Mouse (Mus musculus) hindbrain, embryonic 12.5 days (tissue): ENCODE results near the gene Eloa. TPM values are rescaled to one million over a fixed set of nuclear protein-coding genes. Genes with fewer than 3 reads are reported as not detected.

Source experiments
- ATAC-seq: fragments of 200-750 bp; cut with Nextera tagmentation; 2 replicates; pipeline ENCODE4 v1.8.0; 2017; ENCODE audit warnings: moderate TSS enrichment; ENCODE audit not compliant: low FRiP score
- H3K27ac ChIP-seq: fragments of 300-500 bp; sonication (generic); 2 replicates; pipeline ENCODE4 v1.5.1; 2016; ENCODE audit warnings: mild to moderate bottlenecking
- H3K27me3 ChIP-seq: fragments of 300-500 bp; sonication (generic); 2 replicates; pipeline ENCODE4 v1.6.1; 2016; ENCODE audit warnings: mild to moderate bottlenecking
- H3K36me3 ChIP-seq: fragments of 300-500 bp; sonication (generic); 2 replicates; pipeline ENCODE4 v1.6.1; 2016; ENCODE audit warnings: mild to moderate bottlenecking
- H3K4me1 ChIP-seq: fragments of 300-500 bp; sonication (generic); 2 replicates; pipeline ENCODE4 v1.6.1; 2016
- H3K4me2 ChIP-seq: fragments of 300-500 bp; sonication (generic); replicated peaks from 2 replicates; pipeline ENCODE4 v1.6.1; 2016; ENCODE audit warnings: mild to moderate bottlenecking
- H3K4me3 ChIP-seq: fragments of 300-500 bp; sonication (generic); 2 replicates; pipeline ENCODE4 v1.5.1; 2016; ENCODE audit warnings: mild to moderate bottlenecking
- H3K9ac ChIP-seq: fragments of 300-500 bp; sonication (generic); 2 replicates; pipeline ENCODE4 v1.6.1; 2016; ENCODE audit warnings: mild to moderate bottlenecking, moderate library complexity
- H3K9me3 ChIP-seq: fragments of 300-500 bp; sonication (generic); replicated peaks from 2 replicates; pipeline ENCODE4 v1.6.1; 2016; ENCODE audit warnings: mild to moderate bottlenecking
- WGBS: fragments of 180-500 bp; shearing (Covaris S2); methylation state at CpG from one replicate; pipeline ENCODE4 v1.1.7; 2016; 5-methylcytosine and 5-hydroxymethylcytosine counted together
- polyA plus RNA-seq: library from polyadenylated mRNA; unstranded; fragments of >200 nt; fragmentation: Nextera tagmentation; extraction: Ambion mirVana; gene quantifications from 2 replicates; pipeline ENCODE4 v1.2.1, GENCODE M21; 2016

Eloa gene
- polyA plus RNA-seq, 1 experiment from 2014 or later, result 36.5 TPM

GRCm38 (mm10) chr4:136027416-136028131, 6.0 kb upstream of the Eloa start:
- no peak for ATAC-seq
- H3K4me3 ChIP-seq, result no peak overlapping the region
- no peak overlapping the region for H3K27ac ChIP-seq
- no peak overlapping the region for H3K4me2 ChIP-seq
- H3K9ac ChIP-seq, result no peak overlapping the region
- no peaks in the 10 kb centered on the region for H3K36me3 ChIP-seq
- peaks cover 11% of the 10 kb centered on the region for H3K4me1 ChIP-seq
- no peaks in the 10 kb centered on the region for H3K9me3 ChIP-seq
- WGBS, result 74% methylated on average over 8 of the region's 8 CpGs
- no peaks in the 10 kb centered on the region for H3K27me3 ChIP-seq

- H3K4me2 ChIP-seq, result no peak overlapping the region
- no peaks in the 10 kb centered on the region for H3K9me3 ChIP-seq
- no peak for ATAC-seq
- H3K4me3 ChIP-seq, result no peak overlapping the region
- H3K27me3 ChIP-seq, result no peaks in the 10 kb centered on the region
- H3K4me1 ChIP-seq, result peaks cover 5% of the 10 kb centered on the region
- WGBS, result 79% methylated on average over 1 of the region's 1 CpGs
- no peaks in the 10 kb centered on the region for H3K36me3 ChIP-seq
- H3K27ac ChIP-seq, result no peak overlapping the region
- no peak overlapping the region for H3K9ac ChIP-seq
Observed at GRCm38 (mm10) chr4:136025350-136025749, 3.8 kb upstream of the Eloa start.

DNA sequence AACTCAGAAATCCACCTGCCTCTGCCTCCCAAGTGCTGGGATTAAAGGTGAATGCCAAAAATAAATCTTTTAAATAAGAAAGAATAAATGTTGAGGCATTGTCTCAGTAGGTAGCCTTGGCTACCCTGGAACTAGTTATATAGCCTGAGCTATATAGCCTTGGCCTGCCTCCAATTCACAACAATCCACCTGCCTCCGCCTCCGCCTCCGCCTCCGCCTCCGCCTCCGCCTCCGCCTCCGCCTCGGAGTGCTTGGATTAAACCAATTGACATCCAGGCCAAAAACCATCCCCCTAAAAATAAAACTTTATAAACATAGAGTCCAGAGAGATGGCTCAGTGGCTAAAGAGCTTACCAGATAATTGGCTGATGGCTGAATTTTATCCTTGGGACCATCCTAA, 1.4 kb upstream of the Eloa start:
- 96% methylated on average over 9 of the region's 9 CpGs for WGBS
- ATAC-seq, result no peak
- Histone ChIP-seq H3K4me2 (no peak overlapping the region), H3K4me1 (peaks cover 11% of the 10 kb centered on the region), H3K9me3 (no peaks in the 10 kb centered on the region), H3K9ac (no peak overlapping the region), H3K27me3 (no peaks in the 10 kb centered on the region), H3K4me3 (no peak overlapping the region), H3K27ac (no peak overlapping the region), H3K36me3 (no peaks in the 10 kb centered on the region)

GRCm38 (mm10) chr4:136020743-136021548, 617 bp downstream of the Eloa start:
- WGBS, result 2% methylated on average over 44 of the region's 62 CpGs
- H3K36me3 ChIP-seq, result no peaks in the 10 kb centered on the region
- peak; percentile 81 for ATAC-seq

GRCm38 (mm10) chr4:136016059-136016602, 5.4 kb downstream of the Eloa start:
- 83% methylated on average over 3 of the region's 3 CpGs for WGBS
- Histone ChIP-seq H3K4me1 (peaks cover 11% of the 10 kb centered on the region), H3K9ac (no peak overlapping the region), H3K4me2 (no peak overlapping the region), H3K9me3 (no peaks in the 10 kb centered on the region), H3K4me3 (no peak overlapping the region), H3K27me3 (no peaks in the 10 kb centered on the region), H3K36me3 (peaks cover 27% of the 10 kb centered on the region), H3K27ac (no peak overlapping the region)
- ATAC-seq, result no peak

More at GRCm38 (mm10) chr4:136020743-136021548, 617 bp downstream of the Eloa start:
- peak overlapping the region; percentile 98 for H3K4me2 ChIP-seq
- peaks cover 11% of the 10 kb centered on the region for H3K4me1 ChIP-seq
- H3K9ac ChIP-seq, result peak overlapping the region; percentile 99
- peak overlapping the region; percentile 90 for H3K27ac ChIP-seq
- peak overlapping the region; percentile 100 for H3K4me3 ChIP-seq
- H3K9me3 ChIP-seq, result no peaks in the 10 kb centered on the region
- no peaks in the 10 kb centered on the region for H3K27me3 ChIP-seq

- Histone ChIP-seq H3K4me3 (no peak overlapping the region), H3K9me3 (no peaks in the 10 kb centered on the region), H3K27me3 (no peaks in the 10 kb centered on the region), H3K27ac (no peak overlapping the region), H3K9ac (no peak overlapping the region), H3K36me3 (peaks cover 77% of the 10 kb centered on the region), H3K4me1 (no peaks in the 10 kb centered on the region), H3K4me2 (no peak overlapping the region)
- no peak for ATAC-seq
- WGBS, result 92% methylated on average over 4 of the region's 4 CpGs
Observed at GRCm38 (mm10) chr4:136010586-136010985, 11.0 kb downstream of the Eloa start.

- peaks cover 90% of the 10 kb centered on the region for H3K36me3 ChIP-seq
- WGBS, result 87% methylated on average over 8 of the region's 8 CpGs
- H3K4me1 ChIP-seq, result no peaks in the 10 kb centered on the region
Observed at GRCm38 (mm10) chr4:136008782-136009447, 12.6 kb downstream of the Eloa start.

DNA sequence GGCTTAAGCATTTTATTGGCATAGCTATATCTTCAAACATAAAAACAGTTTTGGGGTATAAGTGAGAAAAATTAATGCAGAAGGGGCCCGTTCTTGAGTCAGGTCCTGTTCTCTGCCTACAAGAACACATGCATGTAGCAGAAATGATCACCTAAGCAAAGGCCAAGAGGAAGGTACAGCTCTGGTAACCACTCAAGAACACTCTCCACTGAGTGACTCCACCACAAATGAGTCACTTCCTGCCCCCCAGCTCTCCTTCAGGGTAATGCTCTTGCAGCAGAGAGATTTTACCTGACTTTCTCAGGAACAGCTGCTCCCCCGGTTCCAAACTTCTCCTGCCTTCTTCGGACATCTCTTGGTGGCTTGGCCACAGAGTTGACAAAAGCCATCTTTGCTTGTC, 14.7 kb downstream of the Eloa start:
- 93% methylated on average over 3 of the region's 3 CpGs for WGBS
- ATAC-seq, result no peak

More at GRCm38 (mm10) chr4:136008782-136009447, 12.6 kb downstream of the Eloa start:
- no peak overlapping the region for H3K4me2 ChIP-seq
- ATAC-seq, result no peak
- H3K9me3 ChIP-seq, result no peaks in the 10 kb centered on the region
- H3K27me3 ChIP-seq, result no peaks in the 10 kb centered on the region
- H3K9ac ChIP-seq, result no peak overlapping the region
- no peak overlapping the region for H3K27ac ChIP-seq
- no peak overlapping the region for H3K4me3 ChIP-seq

DNA sequence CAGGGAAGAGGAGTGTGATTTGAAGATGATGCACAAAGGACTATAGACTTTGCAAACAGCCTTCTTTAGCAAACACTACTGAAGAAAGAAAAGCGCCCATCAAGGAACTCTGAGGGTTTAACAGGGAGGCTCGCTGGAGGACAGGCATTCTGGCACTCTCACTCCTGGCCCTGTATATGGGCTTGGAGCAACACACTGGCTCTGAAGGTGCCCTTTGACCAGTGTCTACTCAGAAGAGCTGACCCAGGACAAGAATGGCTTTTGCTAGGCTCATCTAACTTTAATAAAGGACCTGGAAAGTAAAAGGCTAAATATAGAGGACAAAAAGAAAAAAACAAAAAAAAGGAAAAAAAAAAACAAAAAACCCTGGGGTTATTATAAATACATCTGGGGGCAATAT, 16.6 kb downstream of the Eloa start:
- no peak overlapping the region for H3K27ac ChIP-seq

More for the DNA sequence above, 14.7 kb downstream of the Eloa start:
- Histone ChIP-seq H3K4me3 (no peak overlapping the region), H3K9ac (no peak overlapping the region), H3K36me3 (peaks cover 91% of the 10 kb centered on the region), H3K27me3 (no peaks in the 10 kb centered on the region), H3K9me3 (no peaks in the 10 kb centered on the region), H3K4me2 (no peak overlapping the region), H3K27ac (no peak overlapping the region), H3K4me1 (no peaks in the 10 kb centered on the region)

DNA sequence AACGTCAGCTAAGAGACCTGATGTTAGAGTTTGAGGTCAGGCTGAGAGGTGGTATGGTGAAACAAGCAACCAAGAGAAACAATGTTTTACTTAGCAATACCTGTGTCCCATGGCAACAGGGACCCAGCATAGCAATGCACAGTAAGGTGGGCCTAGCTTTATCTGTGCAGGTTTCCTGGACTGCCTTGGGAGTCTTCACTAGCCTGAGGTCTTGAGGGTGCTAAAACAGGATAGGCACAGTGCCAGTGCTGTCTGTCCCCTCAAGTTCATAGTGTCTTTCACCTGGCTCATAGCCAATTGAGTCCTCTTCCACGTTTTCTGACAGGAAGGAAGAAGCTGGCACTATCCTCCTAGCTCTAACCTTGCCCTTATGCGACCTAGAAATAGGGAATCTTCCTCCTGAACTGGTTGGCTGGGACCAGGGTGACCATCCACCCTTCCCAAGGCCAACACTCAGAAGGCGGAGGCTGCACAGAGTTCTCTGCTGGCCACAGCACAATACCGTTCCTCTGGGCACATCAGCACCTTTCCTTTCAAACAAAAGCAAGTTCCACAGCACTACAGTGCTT, 17.4 kb downstream of the Eloa start:
- H3K4me1 ChIP-seq, result no peaks in the 10 kb centered on the region
- no peak for ATAC-seq
- H3K27me3 ChIP-seq, result no peaks in the 10 kb centered on the region
- no peaks in the 10 kb centered on the region for H3K9me3 ChIP-seq
- peaks cover 68% of the 10 kb centered on the region for H3K36me3 ChIP-seq
- H3K9ac ChIP-seq, result no peak overlapping the region
- H3K4me2 ChIP-seq, result no peak overlapping the region
- 92% methylated on average over 5 of the region's 5 CpGs for WGBS
- no peak overlapping the region for H3K27ac ChIP-seq
- no peak overlapping the region for H3K4me3 ChIP-seq

More for the DNA sequence above, 16.6 kb downstream of the Eloa start:
- 75% methylated on average over 2 of the region's 2 CpGs for WGBS
- no peak overlapping the region for H3K4me3 ChIP-seq
- ATAC-seq, result no peak
- H3K36me3 ChIP-seq, result peaks cover 75% of the 10 kb centered on the region
- H3K27me3 ChIP-seq, result no peaks in the 10 kb centered on the region
- H3K4me1 ChIP-seq, result no peaks in the 10 kb centered on the region
- no peaks in the 10 kb centered on the region for H3K9me3 ChIP-seq
- H3K4me2 ChIP-seq, result no peak overlapping the region
- H3K9ac ChIP-seq, result no peak overlapping the region

- no peaks in the 10 kb centered on the region for H3K4me1 ChIP-seq
- no peak overlapping the region for H3K27ac ChIP-seq
- no peak overlapping the region for H3K4me3 ChIP-seq
- 86% methylated on average over 4 of the region's 4 CpGs for WGBS
- no peaks in the 10 kb centered on the region for H3K36me3 ChIP-seq
- H3K27me3 ChIP-seq, result no peaks in the 10 kb centered on the region
- no peak overlapping the region for H3K4me2 ChIP-seq
- H3K9ac ChIP-seq, result no peak overlapping the region
- no peak for ATAC-seq
- peaks cover 7% of the 10 kb centered on the region; the same call in 1 of the 2 replicates for H3K9me3 ChIP-seq
Observed at GRCm38 (mm10) chr4:135995118-135995517, 26.4 kb downstream of the Eloa start.

GRCm38 (mm10) chr4:135993941-135994340, 27.6 kb downstream of the Eloa start:
- Histone ChIP-seq H3K4me1 (no peaks in the 10 kb centered on the region), H3K9me3 (peaks cover 7% of the 10 kb centered on the region; the same call in 1 of the 2 replicates), H3K36me3 (no peaks in the 10 kb centered on the region), H3K27ac (no peak overlapping the region), H3K27me3 (no peaks in the 10 kb centered on the region), H3K4me3 (no peak overlapping the region), H3K4me2 (no peak overlapping the region), H3K9ac (no peak overlapping the region)
- 96% methylated on average over 6 of the region's 6 CpGs for WGBS
- no peak for ATAC-seq
